Mouse (Mus musculus): ENCODE data around the gene Fam168a.
A peak's percentile ranks its signal among the peaks of the same experiment; 100 is the strongest.
"Not testable (repeated sequence)": the region's sequence is repeated elsewhere in the genome, so short reads cannot be mapped to it uniquely, and the experiment has no call there.

The Fam168a gene

GRCm38 (mm10) chr7:100837701-100838100 lies 131.3 kb downstream of the Fam168a start:
- no peak for DNase-seq (ENCODE audit: low read depth in 1 of 2, low spot score in 2 of 2)

GRCm38 (mm10) chr7:100839632-100840402 lies 133.4 kb downstream of the Fam168a start:
- DNase-seq (ENCODE audit: low read depth in 1 of 2, low spot score in 2 of 2), result no peak

- DNase-seq (ENCODE audit: low read depth in 1 of 2, low spot score in 2 of 2), result no peak
These were observed 134.5 kb downstream of the Fam168a start for GRCm38 (mm10) chr7:100840906-100841305.

- DNase-seq (ENCODE audit: low read depth in 1 of 2, low spot score in 2 of 2), result no peak
These were observed 135.2 kb downstream of the Fam168a start for GRCm38 (mm10) chr7:100841608-100842007.

GRCm38 (mm10) chr7:100842175-100842574 lies 135.7 kb downstream of the Fam168a start:
- DNase-seq (ENCODE audit: low read depth in 1 of 2, low spot score in 2 of 2), result no peak

GRCm38 (mm10) chr7:100843866-100844265 lies 137.4 kb downstream of the Fam168a start:
- no peak for DNase-seq (ENCODE audit: low read depth in 1 of 2, low spot score in 2 of 2)

- no peak for DNase-seq (ENCODE audit: low read depth in 1 of 2, low spot score in 2 of 2)
These were observed 138.1 kb downstream of the Fam168a start for GRCm38 (mm10) chr7:100844385-100845025.

GRCm38 (mm10) chr7:100845026-100845400 lies 138.6 kb downstream of the Fam168a start:
- DNase-seq (ENCODE audit: low read depth in 1 of 2, low spot score in 2 of 2), result no peak

GRCm38 (mm10) chr7:100845412-100845811 lies 139.0 kb downstream of the Fam168a start:
- DNase-seq (ENCODE audit: low read depth in 1 of 2, low spot score in 2 of 2), result peak; percentile 73 to 87

GRCm38 (mm10) chr7:100846033-100846432 lies 139.6 kb downstream of the Fam168a start:
- not testable (repeated sequence) for DNase-seq (ENCODE audit: low read depth in 1 of 2, low spot score in 2 of 2)

GRCm38 (mm10) chr7:100847131-100847530 lies 140.7 kb downstream of the Fam168a start:
- no peak for DNase-seq (ENCODE audit: low read depth in 1 of 2, low spot score in 2 of 2)

- DNase-seq (ENCODE audit: low read depth in 1 of 2, low spot score in 2 of 2), result peak in 1 of 2 experiments; percentile 65
These were observed 142.3 kb downstream of the Fam168a start for GRCm38 (mm10) chr7:100848744-100849143.

- no peak for DNase-seq (ENCODE audit: low read depth in 1 of 2, low spot score in 2 of 2)
These were observed 143.1 kb downstream of the Fam168a start for GRCm38 (mm10) chr7:100849508-100849907.

GRCm38 (mm10) chr7:100851481-100852356 lies 145.3 kb downstream of the Fam168a start:
- DNase-seq (ENCODE audit: low read depth in 1 of 2, low spot score in 2 of 2), result no peak

GRCm38 (mm10) chr7:100853396-100853795 lies 147.0 kb downstream of the Fam168a start:
- DNase-seq (ENCODE audit: low read depth in 1 of 2, low spot score in 2 of 2), result no peak

- no peak for DNase-seq (ENCODE audit: low read depth in 1 of 2, low spot score in 2 of 2)
These were observed 147.8 kb downstream of the Fam168a start for GRCm38 (mm10) chr7:100854137-100854814.

- DNase-seq (ENCODE audit: low read depth in 1 of 2, low spot score in 2 of 2), result no peak
These were observed 148.4 kb downstream of the Fam168a start for GRCm38 (mm10) chr7:100854861-100855260.

- no peak for DNase-seq (ENCODE audit: low read depth in 1 of 2, low spot score in 2 of 2)
These were observed 148.9 kb downstream of the Fam168a start for GRCm38 (mm10) chr7:100855300-100855699.

- peak; percentile 81 to 82 for DNase-seq (ENCODE audit: low read depth in 1 of 2, low spot score in 2 of 2)
These were observed 149.5 kb downstream of the Fam168a start for GRCm38 (mm10) chr7:100855795-100856573.

- no peak for DNase-seq (ENCODE audit: low read depth in 1 of 2, low spot score in 2 of 2)
These were observed 154.0 kb downstream of the Fam168a start for GRCm38 (mm10) chr7:100860450-100860849.
